Mouse (Mus musculus) cerebellum, postnatal 4 days (tissue): ENCODE measurements around the gene Kyat1.
A peak's percentile ranks its signal among the peaks of the same experiment; 100 is the strongest.
"Not testable (repeated sequence)": the region's sequence is repeated elsewhere in the genome, so short reads cannot be mapped to it uniquely, and the experiment has no call there.

Experiments used
- DNase-seq, 2 experiments: peaks; one replicate each; pipeline ENCODE4 v3.0.0; 2022; ENCODE audit warnings: low spot score in 2 of 2, mixed read lengths in 1 of 2

The Kyat1 gene

GRCm38 (mm10) chr2:30173541-30174240 is 32.0 kb downstream of the Kyat1 start:
- no peak for DNase-seq

DNA sequence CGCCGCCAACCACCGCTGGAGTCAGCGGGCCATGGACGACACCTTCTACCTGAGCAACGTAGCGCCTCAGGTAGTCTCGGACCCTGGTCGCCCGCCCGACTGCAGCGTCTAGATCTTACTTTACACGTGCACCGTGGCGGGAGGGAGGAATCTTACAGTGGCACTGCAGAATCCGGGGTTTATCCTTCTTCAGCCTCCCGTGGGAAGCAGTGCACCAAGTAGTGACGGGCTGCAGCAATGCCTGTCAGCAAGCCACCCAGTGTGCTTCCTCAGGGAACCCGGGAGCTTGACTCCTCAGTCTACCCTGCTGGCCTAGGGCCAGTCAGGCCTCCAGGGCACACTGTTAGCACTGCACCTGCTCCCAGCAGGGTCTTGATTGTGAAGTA is 33.7 kb downstream of the Kyat1 start:
- DNase-seq, result no peak

DNA sequence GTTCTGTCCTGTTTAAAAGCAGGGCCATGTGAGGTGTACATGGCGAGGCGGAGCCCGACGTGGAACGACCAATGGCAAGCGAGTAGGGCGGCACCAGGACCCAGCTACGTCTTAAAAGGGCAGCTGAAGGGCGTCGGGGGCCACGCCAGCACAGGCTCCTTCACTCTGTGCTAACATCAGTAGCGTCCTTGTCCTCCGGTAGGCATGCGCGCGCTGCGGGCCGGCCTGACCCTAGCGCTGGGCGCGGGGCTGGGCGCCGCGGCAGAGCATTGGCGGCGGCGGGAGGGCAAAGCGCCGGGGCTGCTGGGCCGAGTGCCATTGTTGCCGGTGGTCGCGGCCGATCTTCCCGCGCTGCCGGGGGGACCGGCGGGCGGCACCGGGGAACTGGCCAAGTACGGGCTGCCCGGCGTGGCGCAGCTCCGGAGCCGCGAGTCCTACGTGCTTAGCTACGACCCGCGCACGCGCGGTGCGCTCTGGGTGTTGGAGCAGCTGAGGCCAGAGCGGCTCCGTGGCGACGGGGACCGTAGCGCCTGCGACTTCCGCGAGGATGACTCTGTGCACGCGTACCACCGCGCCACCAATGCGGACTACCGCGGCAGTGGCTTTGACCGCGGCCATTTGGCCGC is 34.2 kb downstream of the Kyat1 start, which contains the start of gene Endog:
Gene Endog (plus strand): TSS at position 123 of the 626 bp plus-strand sequence.
- DNase-seq, result peak; percentile 68 to 79

GRCm38 (mm10) chr2:30166677-30167076 is 39.0 kb downstream of the Kyat1 start:
- DNase-seq, result no peak

DNA sequence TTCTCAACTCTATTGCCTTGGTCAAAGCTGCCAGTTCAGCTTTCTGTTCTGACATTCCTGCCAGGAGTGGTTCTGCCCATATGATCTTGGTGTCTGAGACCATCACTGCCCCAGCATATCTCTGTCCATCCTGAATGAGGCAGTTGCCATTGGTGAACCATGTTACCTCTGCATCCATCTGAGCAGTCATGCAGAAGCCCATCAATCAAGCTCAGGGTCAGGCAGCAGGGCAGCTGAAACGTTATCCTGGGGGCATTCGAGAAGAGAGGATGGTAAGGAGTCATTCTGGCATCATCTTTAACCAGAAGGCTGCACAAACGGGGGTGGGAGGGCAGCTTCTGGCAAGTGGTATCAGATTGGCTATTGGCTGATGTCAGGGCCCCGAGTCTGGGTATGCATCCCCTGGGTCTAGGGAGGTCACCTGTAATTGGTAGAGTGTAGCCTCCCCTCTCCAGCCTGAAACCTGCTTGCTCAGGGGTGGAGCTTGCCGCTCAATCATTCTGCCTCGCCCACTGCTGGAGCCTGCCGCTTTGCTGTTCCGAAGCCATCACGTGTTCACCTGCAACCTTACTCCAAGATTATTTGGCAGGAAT is 41.2 kb downstream of the Kyat1 start:
- no peak for DNase-seq

- no peak for DNase-seq
These were observed 43.8 kb downstream of the Kyat1 start for GRCm38 (mm10) chr2:30161809-30162208.

DNA sequence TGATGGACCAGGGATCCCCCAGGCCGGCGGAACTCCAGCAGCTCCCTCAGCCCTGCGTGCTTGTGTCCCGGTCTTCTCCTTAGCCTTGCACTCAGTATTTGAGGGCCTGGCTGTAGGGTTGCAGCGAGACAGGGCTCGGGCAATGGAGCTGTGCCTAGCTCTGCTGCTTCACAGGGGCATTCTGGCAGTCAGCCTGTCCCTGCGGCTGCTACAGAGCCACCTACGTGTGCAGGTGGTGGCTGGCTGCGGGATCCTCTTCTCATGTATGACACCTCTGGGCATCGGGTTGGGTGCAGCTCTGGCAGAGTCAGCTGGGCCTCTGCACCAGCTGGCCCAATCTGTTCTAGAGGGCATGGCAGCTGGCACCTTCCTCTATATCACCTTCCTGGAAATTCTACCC is 45.8 kb downstream of the Kyat1 start:
- DNase-seq, result not testable (repeated sequence)

DNA sequence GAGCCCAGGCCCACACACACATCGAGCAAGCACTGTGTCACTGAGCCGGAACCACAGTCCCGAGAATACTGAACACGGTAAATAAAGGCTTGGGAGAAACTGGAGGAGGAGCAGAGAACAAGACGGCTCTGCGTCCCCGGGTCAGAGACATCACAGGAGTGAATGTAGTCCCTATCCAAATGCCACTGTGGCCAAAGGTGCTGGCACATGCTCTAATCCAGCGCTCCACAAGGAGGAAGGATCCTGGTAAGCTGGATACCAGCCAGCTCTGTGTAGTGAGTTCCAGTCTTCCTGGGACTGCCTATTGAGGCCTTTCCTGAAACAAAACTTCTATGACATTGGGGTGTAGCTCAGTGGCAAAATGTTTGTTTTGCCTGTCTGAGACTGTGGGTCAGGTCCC is 53.0 kb downstream of the Kyat1 start:
- no peak for DNase-seq

- no peak for DNase-seq
These were observed 53.8 kb downstream of the Kyat1 start for GRCm38 (mm10) chr2:30151840-30152239.

DNA sequence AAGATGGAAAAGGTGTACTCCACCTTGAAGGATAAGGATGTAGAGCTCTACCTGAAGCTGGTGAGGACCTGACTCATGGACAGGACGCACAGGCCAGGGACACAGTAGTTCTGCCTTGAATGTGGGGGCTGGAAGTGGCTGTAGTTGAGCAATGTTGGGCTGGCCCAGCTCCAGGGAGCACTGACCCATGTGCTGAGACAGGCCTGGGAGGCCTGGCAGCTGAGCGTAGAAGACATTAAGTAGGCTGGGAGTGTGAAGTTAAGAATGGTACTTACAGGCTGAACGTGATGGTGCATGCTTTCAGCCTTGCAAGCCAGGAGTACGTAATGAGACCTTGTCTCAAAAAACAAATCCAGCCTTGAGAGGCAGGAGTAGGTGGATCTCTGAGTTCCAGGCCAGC is 58.2 kb downstream of the Kyat1 start:
- DNase-seq, result no peak

- no peak for DNase-seq
These were observed 61.2 kb downstream of the Kyat1 start for GRCm38 (mm10) chr2:30144436-30144835.

DNA sequence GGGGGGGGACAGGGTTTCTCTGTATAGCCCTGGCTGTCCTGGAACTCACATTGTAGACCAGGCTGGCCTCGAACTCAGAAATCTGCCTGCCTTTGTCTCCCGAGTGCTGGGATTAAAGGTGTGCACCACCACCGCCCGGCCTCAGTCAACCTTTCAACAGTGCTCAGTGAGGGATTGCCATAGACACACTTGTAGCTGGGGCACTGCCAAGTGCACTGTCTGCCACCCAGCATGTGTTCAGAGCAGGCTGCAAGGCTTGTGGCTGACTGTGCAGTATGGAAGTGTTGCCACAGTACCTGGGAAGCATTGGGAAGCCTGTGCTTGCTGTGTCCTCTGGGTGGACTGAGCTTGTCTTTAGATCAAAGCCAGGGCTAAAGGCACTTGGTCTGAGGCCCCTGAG is 65.6 kb downstream of the Kyat1 start:
- not testable (repeated sequence) for DNase-seq

DNA sequence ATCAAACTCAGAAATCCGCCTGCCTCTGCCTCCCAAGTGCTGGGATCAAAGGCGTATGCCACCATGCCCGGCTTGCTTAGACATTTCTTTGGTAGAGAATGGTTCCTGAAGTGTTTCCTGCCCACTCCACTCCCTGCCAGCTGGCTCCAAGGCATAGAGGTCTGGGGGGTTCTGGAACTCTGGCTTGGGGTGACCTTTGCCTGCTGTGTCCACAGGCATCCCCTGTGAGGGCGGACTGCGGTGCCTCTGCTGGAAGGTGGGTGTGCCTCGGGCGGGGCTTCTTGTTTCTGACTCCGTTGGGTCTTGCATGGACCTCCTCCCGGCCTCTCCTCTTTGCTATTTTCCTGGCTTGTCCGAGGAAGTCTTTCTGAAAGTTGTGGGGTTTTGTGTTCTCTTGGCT is 69.2 kb downstream of the Kyat1 start:
- DNase-seq, result no peak
